Mouse (Mus musculus): ENCODE measurements around the gene F11r. TPM values are rescaled to one million over a fixed set of nuclear protein-coding genes. Genes with fewer than 3 reads are reported as not detected.

F11r gene
- total and polyA plus RNA-seq, 3 experiments, result 0.74 to 1.6 (median 1.3) TPM

DNA sequence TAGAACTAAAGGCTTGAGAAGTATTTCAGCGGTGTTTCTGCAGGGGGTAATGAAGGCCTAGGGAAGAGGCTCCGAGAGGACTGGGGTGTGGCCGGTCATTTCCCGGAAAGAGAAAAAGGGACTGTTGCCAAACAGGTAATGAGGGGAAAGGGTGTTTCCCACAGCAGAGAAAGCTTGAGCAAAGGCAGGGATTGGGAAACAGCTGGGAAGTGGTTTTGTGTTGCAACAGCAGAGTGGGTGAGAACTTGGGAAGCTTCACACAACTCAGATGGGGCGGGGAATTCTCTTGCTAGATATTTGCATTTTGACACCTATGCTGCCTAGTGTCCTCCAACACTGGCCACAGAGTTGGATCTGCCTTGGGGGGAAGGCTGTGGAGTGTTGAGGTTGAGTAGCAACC, 15.6 kb downstream of the F11r start:
- H3K9me3 ChIP-seq (replicated peaks; ENCODE audit: low read length), result no peaks in the 10 kb centered on the region
- TF ChIP-seq SMC3 (IDR thresholded peaks at IDR 0.05; ENCODE audit: low read depth, low read length), result no peak
- TF ChIP-seq USF1 (IDR thresholded peaks at IDR 0.05; ENCODE audit: low read depth, low read length), result no peak
- H3K4me2 ChIP-seq (ENCODE audit: insufficient read depth, low read depth, poor library complexity, severe bottlenecking), result no peak overlapping the region
- H3K36me3 ChIP-seq (replicated peaks in 1 of 2; ENCODE audit: control insufficient read depth in 1 of 2, insufficient read depth in 1 of 2, low read length in 1 of 2), result no peaks in the 10 kb centered on the region
- dilution Hi-C loops (cut with MboI; ENCODE audit: extremely low pct_ligation_motif_present, extremely low pct_unique_long_range_greater_than_20kb, low sequenced_read_pairs) (no loop called here), in situ Hi-C loops (cut with MboI; ENCODE audit: low pct_ligation_motif_present, low pct_unique_long_range_greater_than_20kb, low sequenced_read_pairs) (no loop called here)
- no peak overlapping the region for H3K27ac ChIP-seq (ENCODE audit: insufficient read depth, low read depth)
- DNase-seq (ENCODE audit: extremely low read depth), result no peak
- H3K9ac ChIP-seq (ENCODE audit: insufficient read depth, low read depth), result no peak overlapping the region
- H3K27me3 ChIP-seq (replicated peaks), result no peaks in the 10 kb centered on the region
- no peak overlapping the region for H3K4me3 ChIP-seq (replicated peaks in 1 of 3; ENCODE audit: low read depth in 2 of 3, low read length in 2 of 3, poor library complexity in 1 of 3)
- peaks cover 7 to 26% of the 10 kb centered on the region in 2 experiments for H3K4me1 ChIP-seq (ENCODE audit: control insufficient read depth in 1 of 2, insufficient read depth in 2 of 2)
- H3K79me2 ChIP-seq (replicated peaks; ENCODE audit: control insufficient read depth, extremely low read depth, insufficient read depth, poor library complexity, severe bottlenecking), result no peaks in the 10 kb centered on the region

DNA sequence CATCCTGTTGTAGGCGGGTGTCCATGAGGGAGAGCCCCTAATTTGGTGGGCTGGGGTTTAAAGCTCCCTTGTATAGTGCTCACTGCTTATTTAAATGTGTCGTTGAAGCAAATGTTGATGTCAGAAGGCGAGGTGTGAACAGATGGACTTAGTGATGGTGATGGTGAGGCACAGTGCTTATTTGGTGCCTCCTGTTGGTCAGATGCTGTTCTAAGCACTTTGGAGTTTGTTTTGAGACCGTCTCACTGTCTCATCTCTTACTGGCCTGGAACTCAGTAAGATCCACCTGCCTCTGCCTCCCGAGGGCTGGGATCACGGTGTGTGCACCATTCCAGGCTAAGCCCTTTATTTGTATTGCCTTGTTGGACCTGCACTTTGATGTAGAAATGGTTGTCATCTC, 17.6 kb downstream of the F11r start:
- no peaks in the 10 kb centered on the region for H3K79me2 ChIP-seq (replicated peaks; ENCODE audit: control insufficient read depth, extremely low read depth, insufficient read depth, poor library complexity, severe bottlenecking)
- H3K4me3 ChIP-seq (replicated peaks in 1 of 3; ENCODE audit: low read depth in 2 of 3, low read length in 2 of 3, poor library complexity in 1 of 3), result no peak overlapping the region
- H3K27ac ChIP-seq (ENCODE audit: insufficient read depth, low read depth), result no peak overlapping the region
- H3K9ac ChIP-seq (ENCODE audit: insufficient read depth, low read depth), result no peak overlapping the region
- DNase-seq (ENCODE audit: extremely low read depth), result no peak
- no peaks in the 10 kb centered on the region for H3K9me3 ChIP-seq (replicated peaks; ENCODE audit: low read length)
- TF ChIP-seq SMC3 (IDR thresholded peaks at IDR 0.05; ENCODE audit: low read depth, low read length), result peak; percentile 54
- no peak for TF ChIP-seq MAFK (IDR thresholded peaks at IDR 0.05; ENCODE audit: insufficient replicate concordance, low read length)
- no peak for TF ChIP-seq USF1 (IDR thresholded peaks at IDR 0.05; ENCODE audit: low read depth, low read length)
- TF ChIP-seq MYC (IDR thresholded peaks at IDR 0.05; ENCODE audit: low read depth, low read length), result no peak
- TF ChIP-seq RAD21 (IDR thresholded peaks at IDR 0.05; ENCODE audit: low read depth, low read length), result peak; percentile 49
- TF ChIP-seq NELFE (IDR thresholded peaks at IDR 0.05; ENCODE audit: low read depth, low read length), result no peak
- peak in 1 of 2 experiments; percentile 57; a peak in 3 of 4 replicates for TF ChIP-seq CTCF (conservative IDR thresholded peaks at IDR 0.05 in 1 of 2, IDR thresholded peaks at IDR 0.05 in 1 of 2; ENCODE audit: low read depth in 2 of 2, low read length in 2 of 2)
- H3K4me1 ChIP-seq (ENCODE audit: control insufficient read depth in 1 of 2, insufficient read depth in 2 of 2), result peaks cover 7 to 26% of the 10 kb centered on the region in 2 experiments
- no peaks in the 10 kb centered on the region for H3K36me3 ChIP-seq (replicated peaks in 1 of 2; ENCODE audit: control insufficient read depth in 1 of 2, insufficient read depth in 1 of 2, low read length in 1 of 2)
- no peaks in the 10 kb centered on the region for H3K27me3 ChIP-seq (replicated peaks)
- no peak overlapping the region for H3K4me2 ChIP-seq (ENCODE audit: insufficient read depth, low read depth, poor library complexity, severe bottlenecking)
- dilution Hi-C loops (cut with MboI; ENCODE audit: extremely low pct_ligation_motif_present, extremely low pct_unique_long_range_greater_than_20kb, low sequenced_read_pairs) (no loop called here), in situ Hi-C loops (cut with MboI; ENCODE audit: low pct_ligation_motif_present, low pct_unique_long_range_greater_than_20kb, low sequenced_read_pairs) (no loop called here)

DNA sequence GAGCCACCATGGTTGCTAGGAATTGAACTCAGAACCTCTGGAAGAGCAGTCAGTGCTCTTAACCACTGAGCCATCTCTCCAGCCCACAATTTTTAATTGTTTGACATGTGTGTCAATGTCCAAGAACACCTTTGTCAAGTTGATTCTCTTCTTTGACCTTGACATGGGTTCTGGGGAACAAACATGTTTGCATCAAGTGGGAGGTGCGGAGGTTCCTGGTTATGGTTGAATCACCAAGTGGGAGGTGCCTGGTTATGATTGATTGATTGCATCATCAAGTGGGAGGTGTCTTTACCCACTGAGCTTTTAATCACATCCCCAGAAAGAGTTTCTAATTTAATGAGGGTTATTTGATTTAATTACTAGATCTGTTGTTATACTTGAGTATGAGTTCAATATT, 20.2 kb downstream of the F11r start:
- no peak for DNase-seq (ENCODE audit: extremely low read depth)
- Histone ChIP-seq H3K9me3 (replicated peaks; ENCODE audit: low read length) (no peaks in the 10 kb centered on the region), H3K4me3 (replicated peaks in 1 of 3; ENCODE audit: low read depth in 2 of 3, low read length in 2 of 3, poor library complexity in 1 of 3) (no peak overlapping the region), H3K4me2 (ENCODE audit: insufficient read depth, low read depth, poor library complexity, severe bottlenecking) (no peak overlapping the region), H3K9ac (ENCODE audit: insufficient read depth, low read depth) (no peak overlapping the region), H3K4me1 (ENCODE audit: control insufficient read depth in 1 of 2, insufficient read depth in 2 of 2) (peaks cover 0 to 12% of the 10 kb centered on the region in 2 experiments; a peak in 2 of 4 replicates), H3K27me3 (replicated peaks) (no peaks in the 10 kb centered on the region), H3K79me2 (replicated peaks; ENCODE audit: control insufficient read depth, extremely low read depth, insufficient read depth, poor library complexity, severe bottlenecking) (no peaks in the 10 kb centered on the region), H3K27ac (ENCODE audit: insufficient read depth, low read depth) (no peak overlapping the region), H3K36me3 (replicated peaks in 1 of 2; ENCODE audit: control insufficient read depth in 1 of 2, insufficient read depth in 1 of 2, low read length in 1 of 2) (no peaks in the 10 kb centered on the region)
- in situ Hi-C loops (cut with MboI; ENCODE audit: low pct_ligation_motif_present, low pct_unique_long_range_greater_than_20kb, low sequenced_read_pairs) (no loop called here), dilution Hi-C loops (cut with MboI; ENCODE audit: extremely low pct_ligation_motif_present, extremely low pct_unique_long_range_greater_than_20kb, low sequenced_read_pairs) (no loop called here)
- no peak for TF ChIP-seq JUND (conservative IDR thresholded peaks at IDR 0.05; ENCODE audit: low read depth, low read length)
- no peak for TF ChIP-seq MEF2A (IDR thresholded peaks at IDR 0.05; ENCODE audit: borderline replicate concordance, low read depth, low read length)
